Mouse (Mus musculus) testis, postnatal 10 days (tissue): Measurements from ENCODE around the gene Syt9.

Source experiments
- DNase-seq: peaks from one replicate; pipeline ENCODE4 v3.0.0; 2021; ENCODE audit warnings: low spot score

The Syt9 gene

GRCm38 (mm10) chr7:107545011-107545410 is 174.5 kb downstream of the Syt9 start:
- no peak for DNase-seq

DNA sequence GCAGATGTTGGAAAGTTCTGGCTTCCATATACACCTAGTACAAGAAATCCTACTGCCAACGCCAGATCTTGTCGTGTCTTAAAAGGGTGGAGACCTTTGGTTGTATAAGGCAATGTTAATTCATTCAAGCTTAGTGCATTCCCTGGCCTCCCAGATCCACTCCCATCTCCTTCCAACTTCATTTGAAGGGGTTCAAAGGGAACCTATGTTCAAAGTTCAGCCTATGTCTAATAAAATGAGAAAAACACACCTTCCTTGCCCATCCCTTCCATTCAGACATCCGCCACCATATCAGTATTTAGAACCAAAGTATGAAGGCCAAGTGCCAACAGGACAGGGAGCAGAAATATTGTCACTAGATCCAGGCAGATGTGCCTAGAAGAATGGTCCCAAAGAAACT is 177.3 kb downstream of the Syt9 start:
- no peak for DNase-seq

DNA sequence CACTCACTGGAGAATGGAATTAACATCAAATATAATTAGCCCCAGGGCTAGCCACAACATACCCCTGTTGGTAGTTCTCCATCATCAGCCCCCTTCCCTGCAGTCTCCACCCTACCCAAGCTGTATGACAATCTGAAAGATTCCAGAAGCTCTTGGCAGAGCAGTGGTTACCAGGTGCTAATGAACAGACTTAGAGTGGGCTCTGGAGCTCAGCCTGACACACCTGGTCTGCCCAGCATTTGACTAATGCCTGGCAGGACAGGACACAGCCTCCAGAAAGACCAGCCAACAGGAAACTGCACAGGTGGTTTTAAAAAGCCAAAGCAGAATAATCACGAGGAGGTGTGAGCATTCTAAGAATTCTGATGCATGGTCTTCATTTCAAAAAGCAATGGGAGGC is 182.9 kb downstream of the Syt9 start:
- no peak for DNase-seq

GRCm38 (mm10) chr7:107555906-107556305 is 185.4 kb downstream of the Syt9 start:
- DNase-seq, result peak; percentile 47

DNA sequence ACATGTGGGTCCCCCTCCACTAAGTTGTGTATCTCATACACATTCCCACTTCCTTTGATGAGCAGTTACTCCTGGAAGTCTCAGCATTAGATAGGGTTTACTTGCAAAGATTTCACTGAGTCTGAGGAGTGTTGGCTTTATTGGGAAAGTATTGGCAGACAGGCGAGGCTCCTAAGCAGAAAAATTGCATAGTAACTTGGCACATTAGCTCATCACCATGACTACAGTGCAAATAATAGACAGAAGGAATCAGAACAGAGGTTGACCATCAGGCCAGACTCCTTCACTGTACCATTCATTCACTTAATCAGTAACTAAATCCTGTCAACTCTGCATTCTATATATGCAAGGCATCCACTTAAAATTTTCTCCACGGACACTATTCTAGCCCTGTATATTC is 190.1 kb downstream of the Syt9 start:
- DNase-seq, result no peak

- no peak for DNase-seq
These were observed 191.1 kb downstream of the Syt9 start for GRCm38 (mm10) chr7:107561584-107561983.

DNA sequence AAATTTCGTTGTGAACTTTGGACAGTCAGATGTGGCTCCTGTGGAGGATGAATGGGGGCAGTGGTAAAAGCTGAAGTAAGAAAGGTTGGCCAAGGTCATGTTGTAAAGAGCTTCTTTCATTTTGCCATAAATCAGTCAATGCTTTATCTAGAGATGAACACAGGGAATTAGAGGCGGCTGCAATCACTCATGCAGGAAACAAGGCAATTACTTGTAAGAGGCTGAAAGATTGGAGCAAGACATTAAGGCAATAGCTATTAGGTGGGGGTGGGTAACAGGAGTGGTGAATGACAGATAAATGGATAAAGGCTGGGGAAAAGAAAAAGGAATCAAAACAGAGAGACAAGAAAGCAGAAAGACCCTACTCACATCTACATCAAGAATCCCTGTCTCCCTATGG is 193.2 kb downstream of the Syt9 start:
- no peak for DNase-seq

- DNase-seq, result peak; percentile 52
These were observed 196.7 kb downstream of the Syt9 start, which contains the start of gene Olfml1 for GRCm38 (mm10) chr7:107567261-107567671. TSS of gene Olfml1 (plus strand) at chr7:107567446.

GRCm38 (mm10) chr7:107567674-107568073 is 197.1 kb downstream of the Syt9 start:
- no peak for DNase-seq

DNA sequence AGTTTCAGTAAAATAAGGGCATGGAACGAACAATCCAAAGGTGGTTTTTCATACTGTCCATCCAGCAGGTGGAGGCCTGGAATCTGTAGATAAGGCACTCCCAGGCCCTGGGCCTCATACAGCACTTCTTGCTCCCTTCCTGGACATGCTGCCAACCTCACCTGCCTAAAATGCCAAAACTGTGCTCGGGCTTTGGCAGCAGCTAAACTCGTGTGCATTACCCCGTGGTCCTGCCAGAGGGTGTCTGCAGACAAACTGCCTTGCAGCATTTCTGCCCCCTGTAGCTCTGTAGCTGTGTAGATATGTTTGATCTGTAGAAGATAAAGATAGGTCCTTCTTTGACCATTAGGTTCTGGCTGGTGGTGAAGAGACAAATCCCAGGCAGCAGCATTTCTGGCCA is 198.4 kb downstream of the Syt9 start:
- no peak for DNase-seq

GRCm38 (mm10) chr7:107573856-107574255 is 203.3 kb downstream of the Syt9 start:
- DNase-seq, result no peak

GRCm38 (mm10) chr7:107574276-107574675 is 203.7 kb downstream of the Syt9 start:
- DNase-seq, result no peak

- no peak for DNase-seq
These were observed 222.1 kb downstream of the Syt9 start for GRCm38 (mm10) chr7:107592641-107593040.

DNA sequence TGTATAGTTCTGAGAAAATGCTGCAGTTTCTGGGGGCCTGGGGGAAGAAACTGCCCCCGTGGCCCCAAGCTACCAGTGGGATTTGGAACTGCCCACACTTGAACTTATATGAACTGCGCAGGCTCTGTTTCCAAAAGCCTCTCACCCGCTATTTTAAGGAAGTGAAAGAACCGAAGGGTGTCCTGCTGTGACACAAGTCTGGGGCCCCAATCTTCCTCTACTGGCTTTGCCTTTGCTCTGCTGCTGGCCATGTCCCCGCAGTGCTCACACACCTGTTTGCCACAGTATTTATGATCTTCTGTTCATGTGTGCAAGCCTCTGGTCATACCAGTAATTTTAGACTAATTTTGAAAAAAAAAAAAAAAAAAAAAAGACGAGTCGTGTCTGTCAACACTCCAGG is 223.4 kb downstream of the Syt9 start:
- no peak for DNase-seq

GRCm38 (mm10) chr7:107594325-107594856 is 223.9 kb downstream of the Syt9 start:
- DNase-seq, result peak; percentile 66

- DNase-seq, result peak; percentile 97
These were observed 224.4 kb downstream of the Syt9 start, which contains the start of gene Ppfibp2 for GRCm38 (mm10) chr7:107594857-107595402. TSS of gene Ppfibp2 (plus strand) at chr7:107595207.

GRCm38 (mm10) chr7:107595426-107595825 is 224.9 kb downstream of the Syt9 start:
- no peak for DNase-seq

DNA sequence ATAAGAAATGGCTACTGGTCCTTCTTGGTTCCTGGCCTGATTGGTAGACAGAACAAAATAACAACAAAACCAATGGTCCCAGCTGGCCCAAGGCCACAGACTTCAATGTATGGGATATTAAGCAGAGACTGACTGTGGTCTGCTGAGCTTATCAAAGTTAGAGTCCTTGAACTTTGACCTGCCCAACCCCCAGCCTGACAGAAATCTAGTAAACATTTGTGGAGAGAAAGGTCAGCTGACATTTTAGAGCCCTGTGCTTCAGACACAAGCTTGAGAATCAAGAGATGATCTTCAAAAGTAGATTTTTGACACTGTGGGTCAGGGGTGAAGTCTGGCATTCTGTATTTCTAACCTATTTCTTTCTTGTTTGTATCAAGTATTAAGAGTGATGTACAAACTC is 226.2 kb downstream of the Syt9 start:
- DNase-seq, result no peak

DNA sequence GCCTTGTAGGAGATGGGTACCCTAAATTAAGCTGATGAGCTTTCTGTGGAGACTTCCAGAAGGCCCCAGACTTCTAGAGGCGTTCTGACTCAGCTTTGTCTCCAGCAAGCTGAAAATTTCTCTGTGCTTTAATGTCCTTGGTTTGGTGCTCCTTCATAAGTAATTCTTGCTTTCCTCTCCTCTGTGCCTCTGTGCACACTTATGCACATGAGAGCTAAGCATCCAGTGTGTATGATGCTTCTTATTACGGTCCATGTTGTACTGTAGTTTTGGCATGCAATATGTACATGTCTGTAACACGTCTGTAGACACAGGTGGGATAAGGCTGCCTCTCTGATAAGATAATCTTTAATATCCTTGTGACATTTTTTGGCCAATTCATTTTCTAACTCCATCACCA is 227.4 kb downstream of the Syt9 start:
- no peak for DNase-seq
